Mouse (Mus musculus) lung, postnatal 0 days (tissue): ENCODE data around the gene Armh1.

Experiments used
- CTCF ChIP-seq: IDR thresholded peaks from 2 replicates; pipeline ENCODE4 v1.5.1; 2016; ENCODE audit warnings: antibody characterized with exemption, mild to moderate bottlenecking
- EP300 ChIP-seq: IDR thresholded peaks from 2 replicates; pipeline ENCODE4 v1.6.1; 2016; ENCODE audit warnings: antibody characterized with exemption, mild to moderate bottlenecking, control low read depth

DNA sequence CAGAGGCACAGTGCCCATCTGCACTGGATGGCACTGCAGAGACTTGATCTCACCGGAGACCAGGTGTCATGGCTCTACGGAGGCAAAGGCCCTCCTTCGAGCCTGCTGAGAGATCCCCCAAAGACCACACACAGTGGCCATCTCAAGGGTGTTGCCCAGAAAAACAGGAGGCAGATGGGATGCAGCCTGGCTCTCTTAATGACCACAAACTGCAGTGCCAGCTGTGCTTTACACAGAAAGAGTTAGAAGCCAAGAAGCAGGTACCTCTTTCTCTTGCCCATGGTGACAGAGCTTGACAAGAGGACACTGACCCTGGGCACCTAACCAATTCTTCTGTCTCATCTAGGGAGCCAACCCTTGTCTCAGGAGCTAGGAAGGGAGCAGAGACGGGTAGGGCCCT, 32.4 kb upstream of the Armh1 start:
- no peak for TF ChIP-seq CTCF
- TF ChIP-seq EP300, result no peak
